Mouse (Mus musculus): Measurements from ENCODE around the gene Gm44503.
A peak's percentile ranks its signal among the peaks of the same experiment; 100 is the strongest.

The Gm44503 gene

GRCm38 (mm10) chr9:72974734-72975133 is 16.1 kb downstream of the Gm44503 start:
- no peak for DNase-seq (ENCODE audit: low spot score)

GRCm38 (mm10) chr9:72975242-72975641 is 16.6 kb downstream of the Gm44503 start:
- DNase-seq (ENCODE audit: low spot score): no peak

GRCm38 (mm10) chr9:72983066-72983465 is 24.4 kb downstream of the Gm44503 start:
- DNase-seq (ENCODE audit: low spot score): no peak

GRCm38 (mm10) chr9:72985250-72986220 is 26.9 kb downstream of the Gm44503 start, which contains the start of the genes Ccpg1os and Ccpg1:
Gene Ccpg1os, minus strand, starts transcription at chr9:72985382.
Gene Ccpg1, plus strand, starts transcription at chr9:72985429.
- peak; percentile 96 for DNase-seq (ENCODE audit: low spot score)

GRCm38 (mm10) chr9:72987703-72988102 is 29.1 kb downstream of the Gm44503 start:
- DNase-seq (ENCODE audit: low spot score): no peak

GRCm38 (mm10) chr9:72988706-72989105 is 30.1 kb downstream of the Gm44503 start:
- DNase-seq (ENCODE audit: low spot score): no peak

GRCm38 (mm10) chr9:72991420-72991819 is 32.8 kb downstream of the Gm44503 start:
- DNase-seq (ENCODE audit: low spot score): no peak

- DNase-seq (ENCODE audit: low spot score): no peak
Measured at GRCm38 (mm10) chr9:72992576-72992975, 33.9 kb downstream of the Gm44503 start.

- no peak for DNase-seq (ENCODE audit: low spot score)
Measured at GRCm38 (mm10) chr9:72996167-72996566, 37.5 kb downstream of the Gm44503 start.

GRCm38 (mm10) chr9:72996806-72997205 is 38.2 kb downstream of the Gm44503 start:
- DNase-seq (ENCODE audit: low spot score): no peak

- DNase-seq (ENCODE audit: low spot score): no peak
Measured at GRCm38 (mm10) chr9:73000487-73000886, 41.8 kb downstream of the Gm44503 start.

- no peak for DNase-seq (ENCODE audit: low spot score)
Measured at GRCm38 (mm10) chr9:73001314-73002011, 42.8 kb downstream of the Gm44503 start.

- no peak for DNase-seq (ENCODE audit: low spot score)
Measured at GRCm38 (mm10) chr9:73002177-73002576, 43.5 kb downstream of the Gm44503 start.

- no peak for DNase-seq (ENCODE audit: low spot score)
Measured at GRCm38 (mm10) chr9:73004076-73004475, 45.4 kb downstream of the Gm44503 start.

- no peak for DNase-seq (ENCODE audit: low spot score)
Measured at GRCm38 (mm10) chr9:73005106-73005505, 46.5 kb downstream of the Gm44503 start.

- no peak for DNase-seq (ENCODE audit: low spot score)
Measured at GRCm38 (mm10) chr9:73006175-73006574, 47.5 kb downstream of the Gm44503 start.

GRCm38 (mm10) chr9:73008384-73008783 is 49.7 kb downstream of the Gm44503 start:
- DNase-seq (ENCODE audit: low spot score): no peak

- no peak for DNase-seq (ENCODE audit: low spot score)
Measured at GRCm38 (mm10) chr9:73012629-73013028, 54.0 kb downstream of the Gm44503 start.

GRCm38 (mm10) chr9:73014724-73015123 is 56.1 kb downstream of the Gm44503 start:
- DNase-seq (ENCODE audit: low spot score): no peak

GRCm38 (mm10) chr9:73019841-73020240 is 61.2 kb downstream of the Gm44503 start:
- no peak for DNase-seq (ENCODE audit: low spot score)

GRCm38 (mm10) chr9:73020566-73021097 is 62.0 kb downstream of the Gm44503 start:
- no peak for DNase-seq (ENCODE audit: low spot score)

- no peak for DNase-seq (ENCODE audit: low spot score)
Measured at GRCm38 (mm10) chr9:73025818-73026636, 67.4 kb downstream of the Gm44503 start.
